Mouse (Mus musculus) Patski (cell line): ENCODE data around the gene Kri1. TPM values are rescaled to one million over a fixed set of nuclear protein-coding genes. Genes with fewer than 3 reads are reported as not detected.

Experiments
- ATAC-seq: fragments of 100-300 bp; one replicate; pipeline ENCODE4 v1.8.0; 2021
- CTCF ChIA-PET: fragments of 350-600 bp; sonication (Branson Sonifier 250); formaldehyde crosslinking; loops from one replicate; lab custom pipeline; 2022; ENCODE audit warnings: inconsistent platforms; lab: Charles Lee
- POLR2A ChIA-PET: fragments of 350-600 bp; sonication (Branson Sonifier 250); formaldehyde crosslinking; loops from one replicate; lab custom pipeline; 2022; ENCODE audit warnings: antibody characterized with exemption, inconsistent platforms; lab: Charles Lee
- DNase-seq: peaks from one replicate; pipeline ENCODE4 v3.0.0-alpha.2; 2011; ENCODE audit warnings: low read depth, low spot score
- H3K27me3 ChIP-seq: fragments of 371-371 bp; one replicate; pipeline ENCODE4 v1.5.1; 2021
- CTCF ChIP-seq: fragments of 100-300 bp; IDR thresholded peaks from one replicate; pipeline ENCODE4 v1.5.1; 2021
- in situ Hi-C: fragments of 300-500 bp; cut with MboI; formaldehyde crosslinking; loops from 3 replicates; pipeline ENCODE4 v1.11.1; 2018; ENCODE audit warnings: low pct_unique_long_range_greater_than_20kb, mixed read lengths
- polyA plus RNA-seq: library from polyadenylated mRNA; unstranded; gene quantifications from one replicate; pipeline ENCODE4 v1.2.3, GENCODE M21; 2021

Gene Kri1
- polyA plus RNA-seq, 1 experiment from 2014 or later, result 36.9 TPM

DNA sequence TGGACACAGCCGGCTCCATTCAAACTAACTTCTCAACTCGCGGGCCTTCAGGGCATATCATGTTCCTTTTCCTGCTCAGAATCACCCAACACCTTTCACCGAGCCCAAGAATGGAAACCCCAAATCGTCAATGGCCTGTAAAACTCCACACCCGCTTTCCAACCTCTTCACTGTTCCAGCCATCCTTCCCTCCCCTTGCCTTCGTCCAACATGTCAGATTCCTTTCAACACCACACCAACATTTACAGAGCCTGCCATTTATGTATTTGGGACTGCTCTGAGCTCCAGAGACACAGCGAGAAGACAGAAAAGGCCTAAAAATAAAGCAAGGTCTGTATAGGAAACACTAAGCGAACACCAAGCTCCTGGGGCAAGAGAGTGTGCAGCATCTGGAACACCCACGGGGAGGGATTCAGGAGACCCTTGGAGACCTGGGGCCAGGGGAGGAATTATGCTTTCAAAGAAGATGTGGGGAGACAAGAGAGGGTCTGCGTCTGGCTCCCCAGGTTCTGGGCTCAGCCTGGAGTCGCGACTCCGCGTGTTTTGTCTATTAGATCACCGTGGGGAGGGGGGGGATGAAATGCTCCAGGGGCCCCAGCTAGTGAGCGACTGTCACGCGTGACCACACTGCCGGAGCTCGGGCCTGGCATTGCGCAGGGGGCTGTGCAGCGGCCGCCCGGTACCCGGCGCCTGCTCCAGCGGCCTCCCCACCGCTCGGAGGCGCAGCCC lies 49.6 kb downstream of the Kri1 start:
- in situ Hi-C loops, result no loop called here
- H3K27me3 ChIP-seq, result peaks cover 4% of the 10 kb centered on the region
- POLR2A ChIA-PET, result interaction anchor here (1.1 kb wide), 1 partner anchor 53 kb away, joined by 4 read pairs; the partner anchor contains the start of gene Cdkn2d
- peak; percentile 8 for ATAC-seq
- no peak for DNase-seq
- CTCF ChIA-PET, result interaction anchor here (1.1 to 1.9 kb wide), 2 partner anchors 15 to 71 kb away, joined by 3 to 4 read pairs; no protein-coding TSS in a partner anchor
- TF ChIP-seq CTCF, result no peak

GRCm38 (mm10) chr9:21237368-21238003 lies 50.3 kb downstream of the Kri1 start:
- in situ Hi-C loops, result no loop called here
- POLR2A ChIA-PET, result interaction anchor here (0.6 kb wide), 1 partner anchor 88 kb away, joined by 3 read pairs; no protein-coding TSS in a partner anchor
- TF ChIP-seq CTCF, result no peak
- no peak for DNase-seq
- no peak for ATAC-seq
- CTCF ChIA-PET, result interaction anchor here (0.7 to 1.9 kb wide), 4 partner anchors 14 to 70 kb away, joined by 3 to 4 read pairs (median 4); no protein-coding TSS in a partner anchor
- no peaks in the 10 kb centered on the region for H3K27me3 ChIP-seq

DNA sequence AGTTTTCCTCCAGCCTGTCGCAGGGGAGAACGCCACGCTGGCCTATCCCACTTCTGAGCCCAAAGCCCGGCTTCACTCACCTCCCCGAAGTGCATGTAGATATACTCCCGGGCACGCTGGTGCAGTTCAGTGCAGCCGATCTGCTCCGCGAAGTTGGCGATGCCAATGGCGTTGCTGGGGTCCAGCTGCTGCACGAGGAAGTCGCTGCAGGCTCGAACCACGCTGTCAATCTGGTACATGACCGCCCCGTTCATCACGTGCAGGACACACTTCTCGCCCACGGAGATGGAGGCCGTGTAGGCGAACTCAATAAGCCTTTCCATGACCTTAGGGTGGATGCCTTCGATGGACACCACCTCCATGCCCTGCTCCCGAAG lies 50.8 kb downstream of the Kri1 start:
- ChIA-PET POLR2A (interaction anchor here (0.6 kb wide), 1 partner anchor 88 kb away, joined by 3 read pairs; no protein-coding TSS in a partner anchor), CTCF (interaction anchor here (0.7 to 1.9 kb wide), 3 partner anchors 15 to 69 kb away, joined by 3 to 4 read pairs (median 4); no protein-coding TSS in a partner anchor)
- H3K27me3 ChIP-seq, result no peaks in the 10 kb centered on the region
- TF ChIP-seq CTCF, result no peak
- no peak for DNase-seq
- in situ Hi-C loops, result no loop called here
- ATAC-seq, result no peak

- TF ChIP-seq CTCF, result no peak
- in situ Hi-C loops, result no loop called here
- ChIA-PET POLR2A (no interaction called here), CTCF (interaction anchor here (1.3 kb wide), 1 partner anchor 10 kb away, joined by 3 read pairs; no protein-coding TSS in a partner anchor)
- ATAC-seq (no peak), DNase-seq (no peak)
- no peaks in the 10 kb centered on the region for H3K27me3 ChIP-seq
Measured at GRCm38 (mm10) chr9:21235341-21235740, 52.4 kb downstream of the Kri1 start.

DNA sequence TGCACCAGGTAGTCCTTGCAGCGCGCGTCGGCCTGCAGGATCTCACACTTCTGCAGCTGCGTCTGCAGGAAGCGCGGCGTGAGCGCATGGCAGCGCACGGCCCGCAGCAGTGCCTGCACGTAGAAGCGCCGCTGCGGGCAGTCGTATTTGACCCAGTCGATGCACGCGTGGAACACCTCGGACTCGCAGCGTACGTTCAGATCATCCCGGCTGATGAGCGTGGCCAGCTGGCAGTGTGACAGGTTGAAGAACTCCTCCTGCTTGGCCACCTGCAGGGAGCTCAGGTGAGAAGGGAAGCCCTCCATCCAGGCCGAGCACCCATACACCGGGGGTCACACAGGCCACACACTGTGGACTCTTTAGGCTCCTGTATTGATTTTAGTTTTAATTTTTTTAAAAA lies 54.0 kb downstream of the Kri1 start:
- no peak for DNase-seq
- ATAC-seq, result no peak
- TF ChIP-seq CTCF, result no peak
- in situ Hi-C loops, result no loop called here
- POLR2A ChIA-PET, result no interaction called here
- H3K27me3 ChIP-seq, result no peaks in the 10 kb centered on the region
- CTCF ChIA-PET, result interaction anchor here (1.0 to 1.4 kb wide), 3 partner anchors 12 to 124 kb away, joined by 3 to 5 read pairs (median 4); no protein-coding TSS in a partner anchor

- no peaks in the 10 kb centered on the region for H3K27me3 ChIP-seq
- POLR2A ChIA-PET, result no interaction called here
- DNase-seq (no peak), ATAC-seq (no peak)
- TF ChIP-seq CTCF, result no peak
- CTCF ChIA-PET, result interaction anchor here (1.0 to 1.4 kb wide), 3 partner anchors 12 to 124 kb away, joined by 3 to 5 read pairs (median 4); no protein-coding TSS in a partner anchor
- in situ Hi-C loops, result no loop called here
Measured at GRCm38 (mm10) chr9:21233366-21233765, 54.4 kb downstream of the Kri1 start.

DNA sequence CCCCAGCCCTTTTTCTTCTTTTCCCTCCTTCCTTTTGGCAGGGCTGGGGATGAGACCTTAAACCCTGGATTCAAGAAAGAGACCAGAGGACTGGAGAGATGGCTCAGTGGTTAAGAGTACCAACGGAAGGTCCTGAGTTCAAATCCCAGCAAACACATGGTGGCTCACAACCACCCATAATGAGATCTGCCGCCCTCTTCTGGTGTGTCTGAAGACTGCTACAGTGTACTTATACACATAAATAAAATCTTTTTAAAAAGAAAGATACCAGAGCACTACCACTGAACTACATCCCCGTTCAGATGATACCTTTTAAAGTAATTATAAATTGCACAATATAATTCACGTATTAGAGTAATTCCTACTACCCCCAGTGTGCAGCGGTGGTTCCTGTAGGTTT lies 54.9 kb downstream of the Kri1 start:
- ChIA-PET CTCF (no interaction called here), POLR2A (no interaction called here)
- no peak for ATAC-seq
- no peak for TF ChIP-seq CTCF
- in situ Hi-C loops, result no loop called here
- H3K27me3 ChIP-seq, result no peaks in the 10 kb centered on the region
- DNase-seq, result no peak

- in situ Hi-C loops, result no loop called here
- ChIA-PET POLR2A (no interaction called here), CTCF (no interaction called here)
- no peaks in the 10 kb centered on the region for H3K27me3 ChIP-seq
- DNase-seq (no peak), ATAC-seq (no peak)
- TF ChIP-seq CTCF, result no peak
Measured at GRCm38 (mm10) chr9:21231551-21231950, 56.2 kb downstream of the Kri1 start.

DNA sequence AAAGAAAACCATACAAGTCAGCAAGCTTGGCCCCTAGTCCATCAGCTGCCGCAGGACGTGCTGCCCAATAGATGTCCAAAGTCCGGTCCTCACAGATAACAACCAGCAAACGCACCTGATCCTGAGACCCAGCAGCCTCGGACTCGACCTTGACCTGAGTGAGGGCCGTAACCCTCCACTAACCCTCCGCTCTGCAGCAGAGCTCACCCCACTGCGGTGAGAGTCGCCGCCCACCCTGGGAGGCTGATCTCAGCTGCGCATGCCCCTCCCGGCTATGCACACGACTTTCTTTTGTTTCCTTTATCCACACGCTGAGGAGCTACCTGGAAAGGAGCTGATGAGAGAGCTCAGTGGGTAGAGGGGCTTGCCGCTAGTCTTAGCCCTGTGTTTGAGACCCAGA lies 60.4 kb downstream of the Kri1 start:
- CTCF ChIA-PET, result interaction anchor here (0.8 kb wide), 1 partner anchor 37 kb away, joined by 3 read pairs; no protein-coding TSS in a partner anchor
- in situ Hi-C loops, result no loop called here

DNA sequence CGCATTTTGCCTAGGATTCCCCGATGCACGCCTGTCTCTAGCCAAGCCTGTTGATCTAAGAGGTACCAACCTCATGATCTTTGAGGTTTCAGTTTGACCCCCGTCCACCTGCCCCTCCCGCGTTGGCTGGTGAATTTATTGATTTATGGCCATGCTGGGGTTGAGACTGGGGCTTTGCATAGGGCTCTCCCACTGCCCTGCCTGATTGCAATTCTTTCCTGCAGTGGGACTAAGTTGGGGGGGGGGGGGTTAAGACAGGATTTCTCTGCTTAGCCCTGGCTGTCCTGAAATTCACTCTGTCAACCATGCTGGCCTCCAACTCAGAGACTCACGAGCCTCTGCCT lies 62.4 kb downstream of the Kri1 start:
- in situ Hi-C loops, result no loop called here
- ChIA-PET CTCF (interaction anchor here (1.3 kb wide), 1 partner anchor 10 kb away, joined by 3 read pairs; no protein-coding TSS in a partner anchor), POLR2A (interaction anchor here (0.6 kb wide), 1 partner anchor 42 kb away, joined by 3 read pairs; no protein-coding TSS in a partner anchor)
- no peak for DNase-seq
- H3K27me3 ChIP-seq, result no peaks in the 10 kb centered on the region
- TF ChIP-seq CTCF, result no peak
- no peak for ATAC-seq

More for the DNA sequence above, 60.4 kb downstream of the Kri1 start:
- TF ChIP-seq CTCF, result no peak
- ATAC-seq (no peak), DNase-seq (no peak)
- H3K27me3 ChIP-seq, result no peaks in the 10 kb centered on the region
- POLR2A ChIA-PET, result no interaction called here
